Mouse (Mus musculus): ENCODE measurements around the gene Gm12166.

GRCm38 (mm10) chr11:46090036-46090725 is 38.1 kb upstream of the Gm12166 start:
- TF ChIP-seq CTCF (IDR thresholded peaks at IDR 0.05) (no peak), EP300 (IDR thresholded peaks at IDR 0.05) (no peak)

Data from lung, postnatal 0 days (tissue).